Mouse (Mus musculus): Measurements from ENCODE around the gene Adipoq.
"Not testable (repeated sequence)": the region's sequence is repeated elsewhere in the genome, so short reads cannot be mapped to it uniquely, and the experiment has no call there.

GRCm38 (mm10) chr16:23097290-23098104, 48.8 kb upstream of the Adipoq start:
- not testable (repeated sequence) for TF ChIP-seq CTCF (IDR thresholded peaks at IDR 0.05; ENCODE audit: low read depth); EP300 (optimal IDR thresholded peaks at IDR 0.05)
